Mouse (Mus musculus): ENCODE measurements around the gene Wfdc18.

Wfdc18 gene

GRCm38 (mm10) chr11:83708715-83709114 lies at the start of gene Wfdc18:
Gene Wfdc18 (plus strand): TSS chr11:83709015.
- DNase-seq (ENCODE audit: low spot score): peak; percentile 5

- no peak for DNase-seq (ENCODE audit: low spot score)
Observed at GRCm38 (mm10) chr11:83662204-83662603, 46.6 kb upstream of the Wfdc18 start, which contains the start of gene Ccl4. Gene Ccl4 (plus strand): TSS chr11:83662584.

- DNase-seq (ENCODE audit: low spot score): no peak
Observed at GRCm38 (mm10) chr11:83663532-83663931, 45.3 kb upstream of the Wfdc18 start.

- DNase-seq (ENCODE audit: low spot score): no peak
Observed at GRCm38 (mm10) chr11:83671743-83672142, 37.1 kb upstream of the Wfdc18 start.

- DNase-seq (ENCODE audit: low spot score): no peak
Observed at GRCm38 (mm10) chr11:83675665-83676064, 33.1 kb upstream of the Wfdc18 start.

GRCm38 (mm10) chr11:83689918-83690317 lies 18.9 kb upstream of the Wfdc18 start:
- no peak for DNase-seq (ENCODE audit: low spot score)

- no peak for DNase-seq (ENCODE audit: low spot score)
Observed at GRCm38 (mm10) chr11:83692008-83692407, 16.8 kb upstream of the Wfdc18 start.

GRCm38 (mm10) chr11:83703705-83704104 lies 5.1 kb upstream of the Wfdc18 start, which contains the start of gene Wfdc17:
Gene Wfdc17 (plus strand): TSS chr11:83703991.
- no peak for DNase-seq (ENCODE audit: low spot score)

GRCm38 (mm10) chr11:83709683-83710082 lies 868 bp downstream of the Wfdc18 start:
- DNase-seq (ENCODE audit: low spot score): no peak

- DNase-seq (ENCODE audit: low spot score): no peak
Observed at GRCm38 (mm10) chr11:83712671-83713070, 3.9 kb downstream of the Wfdc18 start.

- DNase-seq (ENCODE audit: low spot score): no peak
Observed at GRCm38 (mm10) chr11:83713925-83714324, 5.1 kb downstream of the Wfdc18 start.

GRCm38 (mm10) chr11:83717042-83717665 lies 8.3 kb downstream of the Wfdc18 start:
- no peak for DNase-seq (ENCODE audit: low spot score)

- no peak for DNase-seq (ENCODE audit: low spot score)
Observed at GRCm38 (mm10) chr11:83720766-83721165, 12.0 kb downstream of the Wfdc18 start.

- no peak for DNase-seq (ENCODE audit: low spot score)
Observed at GRCm38 (mm10) chr11:83728757-83729432, 20.1 kb downstream of the Wfdc18 start.

- DNase-seq (ENCODE audit: low spot score): no peak
Observed at GRCm38 (mm10) chr11:83731116-83731515, 22.3 kb downstream of the Wfdc18 start.

GRCm38 (mm10) chr11:83733071-83733640 lies 24.3 kb downstream of the Wfdc18 start:
- DNase-seq (ENCODE audit: low spot score): no peak

- DNase-seq (ENCODE audit: low spot score): no peak
Observed at GRCm38 (mm10) chr11:83734215-83734614, 25.4 kb downstream of the Wfdc18 start.

GRCm38 (mm10) chr11:83735881-83736280 lies 27.1 kb downstream of the Wfdc18 start:
- DNase-seq (ENCODE audit: low spot score): no peak

GRCm38 (mm10) chr11:83737109-83737558 lies 28.3 kb downstream of the Wfdc18 start:
- no peak for DNase-seq (ENCODE audit: low spot score)

GRCm38 (mm10) chr11:83739241-83739640 lies 30.4 kb downstream of the Wfdc18 start:
- peak; percentile 62 for DNase-seq (ENCODE audit: low spot score)

- no peak for DNase-seq (ENCODE audit: low spot score)
Observed at GRCm38 (mm10) chr11:83740443-83740991, 31.7 kb downstream of the Wfdc18 start.

GRCm38 (mm10) chr11:83741841-83742240 lies 33.0 kb downstream of the Wfdc18 start:
- no peak for DNase-seq (ENCODE audit: low spot score)

Data from left cerebral cortex, adult 11 months (tissue).